Mouse (Mus musculus): ENCODE data around the gene Entr1. TPM values are rescaled to one million over a fixed set of nuclear protein-coding genes. Genes with fewer than 3 reads are reported as not detected.

Entr1 gene
- polyA plus RNA-seq, 1 experiment from 2014 or later: 115 TPM

DNA sequence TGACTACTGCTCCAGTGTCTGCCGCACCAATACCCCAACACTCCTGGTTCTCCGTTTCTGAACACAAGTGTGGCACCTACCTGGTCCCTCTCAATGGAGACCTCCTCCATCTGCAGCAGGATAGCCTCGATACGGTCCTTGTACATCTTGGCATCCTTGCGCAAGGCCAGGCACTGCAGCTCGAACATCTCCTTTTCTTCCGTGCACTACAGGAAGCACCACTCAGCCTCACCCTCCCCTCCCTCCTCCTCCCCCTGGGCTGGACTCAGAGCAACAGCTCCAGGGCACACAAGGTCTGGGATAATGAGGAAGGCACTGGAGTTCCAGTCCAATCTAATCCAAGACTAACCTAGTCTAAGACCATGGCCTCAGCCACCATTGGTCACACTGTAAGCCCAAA lies 32.4 kb downstream of the Entr1 start:
- no peaks in the 10 kb centered on the region for H3K9me3 ChIP-seq (ENCODE audit: control insufficient read depth, low read length)
- H3K4me1 ChIP-seq (ENCODE audit: control insufficient read depth, insufficient read depth, low read length): peaks cover 7% of the 10 kb centered on the region
- WGBS: 81% methylated on average over 7 of the region's 7 CpGs
- H3K36me3 ChIP-seq (ENCODE audit: control insufficient read depth, insufficient read depth, low read length): no peaks in the 10 kb centered on the region
- no peak overlapping the region for H3K4me2 ChIP-seq
- H3K9ac ChIP-seq (ENCODE audit: low read length): no peak overlapping the region
- no peaks in the 10 kb centered on the region for H3K27me3 ChIP-seq (ENCODE audit: control insufficient read depth, insufficient read depth, low read length)
- DNase-seq (ENCODE audit: low spot score, missing footprints): peak; percentile 71
- ATAC-seq (ENCODE audit: low FRiP score): no peak
- no peak overlapping the region for H3K4me3 ChIP-seq (ENCODE audit: low read depth, low read length)
- no peak overlapping the region for H3K27ac ChIP-seq (ENCODE audit: low read depth, low read length)

DNA sequence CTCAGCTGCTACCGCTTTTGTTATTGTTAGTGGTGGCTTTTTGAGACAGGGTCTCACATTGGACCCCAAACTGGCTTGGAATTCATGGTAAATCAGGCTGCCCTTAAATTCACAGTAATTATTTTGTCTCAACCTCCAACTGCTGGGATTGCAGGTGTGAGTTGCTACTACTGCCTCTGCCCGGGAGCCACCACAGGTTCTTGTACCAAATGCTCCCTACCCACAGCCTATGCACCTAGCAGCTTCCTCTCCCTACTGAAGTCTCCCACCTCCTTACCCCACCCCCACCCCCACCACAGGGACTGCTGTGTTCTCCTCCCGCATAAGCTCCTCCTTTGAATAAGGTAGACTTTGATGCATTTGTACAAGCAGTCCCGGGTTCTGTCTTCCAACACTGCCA lies 32.9 kb downstream of the Entr1 start:
- no peaks in the 10 kb centered on the region for H3K9me3 ChIP-seq (ENCODE audit: control insufficient read depth, low read length)
- DNase-seq (ENCODE audit: low spot score, missing footprints): no peak
- peaks cover 7% of the 10 kb centered on the region for H3K4me1 ChIP-seq (ENCODE audit: control insufficient read depth, insufficient read depth, low read length)
- no peak for ATAC-seq (ENCODE audit: low FRiP score)
- H3K36me3 ChIP-seq (ENCODE audit: control insufficient read depth, insufficient read depth, low read length): no peaks in the 10 kb centered on the region
- H3K27me3 ChIP-seq (ENCODE audit: control insufficient read depth, insufficient read depth, low read length): no peaks in the 10 kb centered on the region
- no peak overlapping the region for H3K9ac ChIP-seq (ENCODE audit: low read length)
- H3K4me3 ChIP-seq (ENCODE audit: low read depth, low read length): no peak overlapping the region
- H3K27ac ChIP-seq (ENCODE audit: low read depth, low read length): no peak overlapping the region
- WGBS: 83% methylated on average over 4 of the region's 4 CpGs
- H3K4me2 ChIP-seq: no peak overlapping the region

DNA sequence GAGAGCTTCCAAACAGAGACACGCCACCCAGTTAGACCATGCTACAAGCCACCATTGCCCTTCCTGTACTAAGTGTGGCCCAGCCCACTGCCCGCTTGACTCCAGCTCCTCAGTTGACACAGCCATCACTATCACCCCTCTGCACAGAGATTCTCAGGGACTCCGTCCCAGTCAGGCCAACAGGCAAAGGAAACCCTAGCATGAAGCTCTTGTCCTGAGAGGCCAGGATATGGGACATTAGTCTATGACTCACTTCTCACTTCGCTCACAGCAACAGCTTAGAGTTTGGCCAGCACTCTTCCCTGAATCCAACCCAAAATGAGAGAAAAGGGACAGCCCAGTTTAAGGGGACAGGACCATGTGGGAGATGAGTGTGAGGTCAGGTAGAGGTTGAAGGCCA lies 34.7 kb downstream of the Entr1 start:
- Histone ChIP-seq H3K9ac (ENCODE audit: low read length) (no peak overlapping the region), H3K9me3 (ENCODE audit: control insufficient read depth, low read length) (no peaks in the 10 kb centered on the region)
- no peak for DNase-seq (ENCODE audit: low spot score, missing footprints)

DNA sequence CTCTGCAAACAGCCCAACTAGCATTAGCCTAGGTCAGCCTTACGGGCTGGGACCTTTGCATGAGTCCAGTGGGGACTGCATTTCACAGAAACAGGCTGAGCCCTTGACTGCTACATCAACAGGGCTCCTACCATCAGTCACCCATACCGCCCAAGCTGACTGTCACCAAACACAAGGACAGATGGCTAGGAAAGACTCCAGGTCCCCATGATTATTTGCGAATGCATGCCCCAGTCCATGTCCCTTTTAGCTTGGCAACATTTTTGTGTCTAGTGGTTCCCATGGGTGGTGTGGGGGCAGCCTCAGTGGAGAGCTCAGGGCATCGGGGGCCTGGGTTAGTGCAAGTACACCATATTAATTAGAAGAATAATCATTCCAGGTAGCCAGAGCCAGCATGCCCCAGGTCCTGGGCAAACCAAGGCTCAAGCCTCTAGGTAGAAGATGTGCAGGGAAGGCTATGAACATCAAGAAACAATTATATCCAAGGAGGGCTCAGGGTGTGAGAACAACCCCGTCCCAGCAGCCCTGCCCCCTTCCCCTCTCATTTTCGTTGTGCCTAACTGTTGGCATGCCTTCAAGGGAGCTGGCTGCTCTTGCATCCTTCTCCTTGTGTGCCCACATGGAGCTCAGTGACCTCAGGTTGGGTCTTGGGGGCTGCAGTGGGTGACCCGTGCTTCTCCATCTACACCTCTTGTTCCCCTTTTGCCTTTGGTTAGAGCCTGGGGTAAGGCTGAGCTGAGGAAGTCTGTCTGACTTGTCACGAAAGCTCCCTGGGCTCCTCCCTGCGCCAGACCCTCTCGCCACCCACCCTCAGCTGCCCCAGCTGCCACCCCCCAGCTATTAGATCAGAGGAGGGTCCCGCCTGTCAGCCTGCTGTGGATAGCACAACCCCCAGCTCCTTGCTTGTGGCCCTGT lies 35.8 kb downstream of the Entr1 start:
- H3K9me3 ChIP-seq (ENCODE audit: control insufficient read depth, low read length): no peaks in the 10 kb centered on the region
- H3K4me3 ChIP-seq (ENCODE audit: low read depth, low read length): peak overlapping the region; percentile 87
- no peak overlapping the region for H3K27ac ChIP-seq (ENCODE audit: low read depth, low read length)
- 93% methylated on average over 11 of the region's 11 CpGs for WGBS
- H3K4me1 ChIP-seq (ENCODE audit: control insufficient read depth, insufficient read depth, low read length): peaks cover 15% of the 10 kb centered on the region
- no peak for ATAC-seq (ENCODE audit: low FRiP score)
- no peaks in the 10 kb centered on the region; the same call in 1 of the 2 replicates for H3K36me3 ChIP-seq (ENCODE audit: control insufficient read depth, insufficient read depth, low read length)
- peak overlapping the region; percentile 83 for H3K4me2 ChIP-seq
- DNase-seq (ENCODE audit: low spot score, missing footprints): peak; percentile 62
- H3K27me3 ChIP-seq (ENCODE audit: control insufficient read depth, insufficient read depth, low read length): no peaks in the 10 kb centered on the region
- H3K9ac ChIP-seq (ENCODE audit: low read length): peak overlapping the region; percentile 96

More for the DNA sequence above, 34.7 kb downstream of the Entr1 start:
- H3K36me3 ChIP-seq (ENCODE audit: control insufficient read depth, insufficient read depth, low read length): no peaks in the 10 kb centered on the region
- no peak for ATAC-seq (ENCODE audit: low FRiP score)
- H3K27me3 ChIP-seq (ENCODE audit: control insufficient read depth, insufficient read depth, low read length): no peaks in the 10 kb centered on the region
- WGBS: 89% methylated on average over 4 of the region's 4 CpGs
- H3K4me2 ChIP-seq: no peak overlapping the region
- H3K4me1 ChIP-seq (ENCODE audit: control insufficient read depth, insufficient read depth, low read length): peaks cover 15% of the 10 kb centered on the region
- H3K4me3 ChIP-seq (ENCODE audit: low read depth, low read length): no peak overlapping the region
- no peak overlapping the region for H3K27ac ChIP-seq (ENCODE audit: low read depth, low read length)

GRCm38 (mm10) chr2:26352291-26352910 lies 36.7 kb downstream of the Entr1 start:
- Histone ChIP-seq H3K4me3 (ENCODE audit: low read depth, low read length) (peak overlapping the region; percentile 87), H3K27ac (ENCODE audit: low read depth, low read length) (no peak overlapping the region), H3K27me3 (ENCODE audit: control insufficient read depth, insufficient read depth, low read length) (no peaks in the 10 kb centered on the region), H3K9ac (ENCODE audit: low read length) (peak overlapping the region; percentile 96), H3K36me3 (ENCODE audit: control insufficient read depth, insufficient read depth, low read length) (no peaks in the 10 kb centered on the region; the same call in 1 of the 2 replicates), H3K4me1 (ENCODE audit: control insufficient read depth, insufficient read depth, low read length) (peaks cover 15% of the 10 kb centered on the region), H3K4me2 (peak overlapping the region; percentile 83), H3K9me3 (ENCODE audit: control insufficient read depth, low read length) (no peaks in the 10 kb centered on the region)
- DNase-seq (ENCODE audit: low spot score, missing footprints): peak; percentile 94
- peak; percentile 59 for ATAC-seq (ENCODE audit: low FRiP score)
- 3% methylated on average over 36 of the region's 36 CpGs for WGBS

DNA sequence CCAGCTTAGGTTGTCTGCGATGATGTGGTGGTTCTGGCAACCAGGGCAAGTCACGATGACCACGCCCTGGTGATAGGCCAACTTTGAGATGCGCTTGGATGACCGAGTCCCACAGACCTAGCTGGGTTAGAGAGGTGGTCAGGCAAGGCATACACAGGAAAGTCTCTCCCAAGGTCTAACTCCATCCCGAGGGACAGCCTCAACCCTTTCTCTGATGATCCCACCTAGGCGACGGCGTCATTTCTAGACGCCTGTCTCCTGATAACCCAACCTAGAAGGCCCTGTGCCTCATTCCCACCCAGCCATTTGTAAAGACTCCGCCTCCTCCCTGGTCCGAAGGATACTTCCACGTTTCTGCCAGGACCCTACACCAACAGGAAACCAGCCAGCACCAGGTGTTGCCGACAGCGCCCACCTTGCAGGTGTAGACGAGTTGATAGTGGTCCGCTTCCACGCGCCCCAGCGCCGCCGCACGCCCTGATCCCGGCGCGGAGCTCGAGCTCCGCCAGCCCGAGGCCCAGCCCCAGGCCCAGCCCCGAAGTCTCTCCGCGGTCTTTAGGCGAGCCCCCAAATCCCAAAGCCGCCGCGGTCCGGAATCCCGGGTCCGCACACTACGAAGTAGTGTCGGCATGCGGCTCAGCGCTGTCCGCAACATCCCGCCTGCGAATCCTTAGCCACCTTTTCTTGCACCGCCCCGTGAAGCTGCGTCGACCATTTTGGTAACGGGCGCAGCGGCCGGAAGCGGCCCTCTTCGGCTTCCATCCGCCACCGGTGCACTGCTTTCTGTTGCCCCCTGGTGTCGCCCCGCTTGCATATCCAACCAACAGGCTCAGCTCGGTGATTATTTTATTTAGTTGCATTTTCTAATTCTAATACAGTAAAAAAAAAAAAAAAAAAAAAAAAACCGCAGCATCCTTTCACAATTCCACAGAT lies 37.5 kb downstream of the Entr1 start, which contains the start of gene Dnlz:
Gene Dnlz (minus strand): TSS at position 753 of the 933 bp plus-strand sequence.
- H3K9ac ChIP-seq (ENCODE audit: low read length): peak within 1 kb of the TSS; percentile 96
- peak within 1 kb of the TSS; percentile 63 for H3K27ac ChIP-seq (ENCODE audit: low read depth, low read length)
- H3K4me2 ChIP-seq: peak within 1 kb of the TSS; percentile 83
- H3K27me3 ChIP-seq (ENCODE audit: control insufficient read depth, insufficient read depth, low read length): no peaks in the 10 kb centered on the region
- H3K4me1 ChIP-seq (ENCODE audit: control insufficient read depth, insufficient read depth, low read length): peaks cover 15% of the 10 kb centered on the region
- no peaks in the 10 kb centered on the region for H3K9me3 ChIP-seq (ENCODE audit: control insufficient read depth, low read length)
- DNase-seq (ENCODE audit: low spot score, missing footprints) (peak; percentile 99), ATAC-seq (ENCODE audit: low FRiP score) (peak; percentile 79)
- WGBS: 2% methylated on average over 62 of the region's 62 CpGs
- peaks cover 5% of the 10 kb centered on the region; the same call in 1 of the 2 replicates for H3K36me3 ChIP-seq (ENCODE audit: control insufficient read depth, insufficient read depth, low read length)
- H3K4me3 ChIP-seq (ENCODE audit: low read depth, low read length): peak within 1 kb of the TSS; percentile 87

GRCm38 (mm10) chr2:26348241-26348640 lies 40.9 kb downstream of the Entr1 start:
- H3K9me3 ChIP-seq (ENCODE audit: control insufficient read depth, low read length): no peaks in the 10 kb centered on the region
- no peak overlapping the region for H3K27ac ChIP-seq (ENCODE audit: low read depth, low read length)
- ATAC-seq (ENCODE audit: low FRiP score) (no peak), DNase-seq (ENCODE audit: low spot score, missing footprints) (no peak)
- H3K36me3 ChIP-seq (ENCODE audit: control insufficient read depth, insufficient read depth, low read length): peaks cover 11% of the 10 kb centered on the region
- H3K4me2 ChIP-seq: no peak overlapping the region
- H3K4me3 ChIP-seq (ENCODE audit: low read depth, low read length): no peak overlapping the region
- no peaks in the 10 kb centered on the region for H3K27me3 ChIP-seq (ENCODE audit: control insufficient read depth, insufficient read depth, low read length)
- no peak overlapping the region for H3K9ac ChIP-seq (ENCODE audit: low read length)
- 87% methylated on average over 6 of the region's 6 CpGs for WGBS
- H3K4me1 ChIP-seq (ENCODE audit: control insufficient read depth, insufficient read depth, low read length): peaks cover 15% of the 10 kb centered on the region

DNA sequence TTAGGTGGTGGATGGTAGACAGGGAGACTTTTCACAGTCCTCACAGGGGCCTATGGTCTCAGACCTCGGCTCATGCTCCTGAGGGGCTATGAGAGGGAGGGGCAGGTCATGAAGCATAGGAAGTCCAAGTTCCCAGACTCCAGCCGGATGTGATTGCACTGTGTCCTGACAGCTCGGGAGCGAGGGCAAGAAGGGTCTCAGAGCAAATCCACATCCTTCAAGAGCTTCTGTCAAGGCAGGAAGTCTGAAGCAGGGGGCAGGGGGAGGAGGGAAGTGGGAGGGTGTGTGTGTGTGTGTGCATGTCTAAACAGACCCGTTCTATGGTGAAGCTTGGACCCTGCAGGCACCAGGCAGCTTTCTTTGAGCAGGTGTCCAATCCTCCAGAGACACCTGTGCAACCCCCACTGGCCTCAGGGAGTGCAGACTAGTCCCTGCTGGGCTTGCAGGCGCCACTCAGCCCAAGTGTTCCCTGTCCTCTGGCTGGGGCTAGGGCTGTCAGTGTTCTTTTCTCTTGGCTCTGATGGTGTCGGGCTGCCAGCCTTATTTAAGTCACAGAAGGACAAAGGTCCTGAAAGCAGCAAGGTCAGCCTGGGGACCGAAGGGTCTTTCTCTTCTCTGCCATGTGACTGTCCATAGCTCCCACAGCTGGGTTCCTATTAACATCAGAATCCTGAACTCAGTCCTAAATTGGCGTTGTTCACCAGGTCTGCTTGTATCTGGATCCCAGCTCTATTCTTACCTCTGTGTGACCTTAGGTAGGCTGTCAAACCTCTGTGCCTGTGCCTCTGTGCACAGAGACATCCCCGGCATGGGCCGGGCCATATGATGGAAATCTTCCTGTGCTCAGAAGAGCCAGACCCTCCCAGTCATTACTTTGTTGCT lies 46.3 kb downstream of the Entr1 start:
- Histone ChIP-seq H3K36me3 (ENCODE audit: control insufficient read depth, insufficient read depth, low read length) (peaks cover 18% of the 10 kb centered on the region), H3K9me3 (ENCODE audit: control insufficient read depth, low read length) (no peaks in the 10 kb centered on the region), H3K4me2 (no peak overlapping the region), H3K4me3 (ENCODE audit: low read depth, low read length) (no peak overlapping the region), H3K27me3 (ENCODE audit: control insufficient read depth, insufficient read depth, low read length) (no peaks in the 10 kb centered on the region), H3K4me1 (ENCODE audit: control insufficient read depth, insufficient read depth, low read length) (no peaks in the 10 kb centered on the region), H3K27ac (ENCODE audit: low read depth, low read length) (no peak overlapping the region), H3K9ac (ENCODE audit: low read length) (no peak overlapping the region)
- no peak for ATAC-seq (ENCODE audit: low FRiP score)
- WGBS: 77% methylated on average over 11 of the region's 11 CpGs
- no peak for DNase-seq (ENCODE audit: low spot score, missing footprints)
